Mouse (Mus musculus) gastrocnemius, postnatal 4 days (tissue): ENCODE results near the gene Ifi47. TPM values are rescaled to one million over a fixed set of nuclear protein-coding genes. Genes with fewer than 3 reads are reported as not detected.

ENCODE experiments used
- total RNA-seq, 2 experiments: library from RNA; stranded (reverse); gene quantifications; 2 replicates each; pipeline ENCODE4 v1.2.3; 2021

Gene Ifi47
- total RNA-seq, 2 experiments from 2014 or later = 1.6 to 2.1 TPM

Other genes with a start within 250 kb of the Ifi47 start
- gene Gm12184, start 249.9 kb upstream of the Ifi47 start, total RNA-seq = 1 to 10 TPM; 1.9 to 4.9 TPM
- 1 to 10 TPM; 7.9 to 8.0 TPM for gene Irgm1, start 204.9 kb upstream of the Ifi47 start, total RNA-seq
- under 1 TPM; 0.44 to 0.59 TPM for gene Gm5431, start 174.4 kb upstream of the Ifi47 start, total RNA-seq
- 1 to 10 TPM; 1.6 to 3.0 TPM for gene Psme2b, start 130.4 kb upstream of the Ifi47 start, total RNA-seq
- gene Olfr56, start 97.7 kb upstream of the Ifi47 start, total RNA-seq = under 1 TPM; 0.10 to 0.15 TPM
- 1 to 10 TPM in 1 of 2 experiments, under 1 TPM in 1; 0.57 to 1.3 TPM for gene 9930111J21Rik1, start 97.2 kb upstream of the Ifi47 start, total RNA-seq
- under 1 TPM; 0.44 to 0.54 TPM for gene Gm12185, start 84.4 kb upstream of the Ifi47 start, total RNA-seq
- gene Tgtp1, start 82.4 kb upstream of the Ifi47 start, total RNA-seq = under 1 TPM; 0.57 to 0.81 TPM
- 1 to 10 TPM; 1.7 to 1.9 TPM for gene 9930111J21Rik2, start 25.3 kb upstream of the Ifi47 start, total RNA-seq
- not detected for gene Tgtp2, start 12.4 kb upstream of the Ifi47 start, total RNA-seq
- gene Olfr1396, start 38.3 kb downstream of the Ifi47 start, total RNA-seq = under 1 TPM in 1 of 2 experiments, not detected in 1; 0.27 TPM
- not detected for gene Olfr1395, start 65.7 kb downstream of the Ifi47 start, total RNA-seq
- not detected for gene Olfr1394, start 77.8 kb downstream of the Ifi47 start, total RNA-seq
- gene Btnl9, start 110.6 kb downstream of the Ifi47 start, total RNA-seq = 10 to 100 TPM; 10.8 to 11.8 TPM
- gene Zfp62, start 126.7 kb downstream of the Ifi47 start, total RNA-seq = 10 to 100 TPM; 30.4 to 39.9 TPM
- 10 to 100 TPM; 61.3 to 67.4 TPM for gene Mgat1, start 167.6 kb downstream of the Ifi47 start, total RNA-seq
- under 1 TPM; 0.16 to 0.22 TPM for gene Olfr1393, start 201.7 kb downstream of the Ifi47 start, total RNA-seq
- not detected for gene Olfr1392, start 208.7 kb downstream of the Ifi47 start, total RNA-seq
- gene Olfr10, start 228.2 kb downstream of the Ifi47 start, total RNA-seq = not detected
- gene Olfr1391, start 246.2 kb downstream of the Ifi47 start, total RNA-seq = not detected